In genomic region chr11:103801128-103801527, GRCm38 (mm10) we compare ENCODE assay signal across 25 mouse cellular contexts. TPM values are rescaled to one million over a fixed set of nuclear protein-coding genes. Genes with fewer than 3 reads are reported as not detected.
DNase-seq lines count a peak whose midpoint lies in the region; ATAC-seq and TF ChIP-seq lines count a peak whose summit lies in the region.
"Had no signal": no experiment of that assay in that cellular context is flagged by ENCODE, and none has a peak within 500 bp of the region (broad histone marks: within the 10 kb centered on the region; RNA-seq: fewer than 3 reads in every experiment).

No protein-coding gene starts in this region.

- no peak overlapping the region for H3K27ac ChIP-seq in forebrain, postnatal 0 days (ENCODE audit: low read depth, low read length)
- no peak overlapping the region for H3K27ac ChIP-seq in forebrain, embryonic 11.5 days (ENCODE audit: low read depth, low read length)
- H3K27ac ChIP-seq in intestine, postnatal 0 days (ENCODE audit: low read depth, low read length) = no peak overlapping the region
- H3K27ac ChIP-seq: heart, adult 2 months; heart, embryonic 13.5 days; kidney, postnatal 0 days; neural tube, embryonic 15.5 days had no signal

- WGBS in forebrain, postnatal 0 days = 64% methylated on average over 9 of the region's 9 CpGs
- 81% methylated on average over 9 of the region's 9 CpGs for WGBS in forebrain, embryonic 11.5 days
- WGBS in intestine, postnatal 0 days = 25% methylated on average over 9 of the region's 9 CpGs

- no peak overlapping the region for H3K4me3 ChIP-seq in forebrain, postnatal 0 days (ENCODE audit: low read depth, low read length)
- no peak overlapping the region for H3K4me3 ChIP-seq in forebrain, embryonic 11.5 days (ENCODE audit: low read depth, low read length)
- H3K4me3 ChIP-seq in intestine, postnatal 0 days (ENCODE audit: low read depth, low read length) = no peak overlapping the region
- H3K4me3 ChIP-seq: heart, adult 2 months; heart, embryonic 13.5 days; neural tube, embryonic 15.5 days had no signal

- H3K27me3 ChIP-seq in forebrain, postnatal 0 days (ENCODE audit: insufficient read depth, low read length) = peaks cover 1% of the 10 kb centered on the region
- H3K27me3 ChIP-seq in forebrain, embryonic 11.5 days (ENCODE audit: control insufficient read depth, insufficient read depth, low read length) = peaks cover 6% of the 10 kb centered on the region
- peaks cover 4% of the 10 kb centered on the region; the same call in 1 of the 2 replicates for H3K27me3 ChIP-seq in intestine, postnatal 0 days (replicated peaks; ENCODE audit: control insufficient read depth, insufficient read depth, low read length)

- H3K9ac ChIP-seq in forebrain, postnatal 0 days = no peak overlapping the region
- no peak overlapping the region for H3K9ac ChIP-seq in forebrain, embryonic 11.5 days (ENCODE audit: low read length)
- no peak overlapping the region for H3K9ac ChIP-seq in intestine, postnatal 0 days (ENCODE audit: low read depth, low read length)
- H3K9ac ChIP-seq: heart, embryonic 13.5 days; neural tube, embryonic 15.5 days had no signal

- no peak for TF ChIP-seq CTCF in forebrain, postnatal 0 days (IDR thresholded peaks at IDR 0.05; ENCODE audit: low read depth)
- no peak for TF ChIP-seq CTCF in intestine, postnatal 0 days (IDR thresholded peaks at IDR 0.05; ENCODE audit: low read depth)

- DNase-seq in adrenal gland, adult (ENCODE audit: inconsistent age in 2 of 2, low spot score in 1 of 2) = peak; percentile 44 to 72
- DNase-seq in adrenal gland, postnatal 10 days = no peak
- peak; percentile 12 for DNase-seq in forebrain, postnatal 0 days
- no peak for DNase-seq in forebrain, embryonic 11.5 days (ENCODE audit: low spot score)
- peak; percentile 28 for DNase-seq in MN1 (ENCODE audit: low spot score)
- no peak for DNase-seq in spleen, postnatal 14 days (ENCODE audit: low spot score in 2 of 2)
- no peak for DNase-seq in right cerebral cortex, adult 2 months (ENCODE audit: low spot score in 2 of 2)
- DNase-seq: cerebellum, adult 11 months; cerebellum, postnatal 25 days; embryo, embryonic 11 days; gastrocnemius, postnatal 36 days; heart, adult 2 months; heart, postnatal 14 days; kidney, adult 2 months; right cerebral cortex, adult 18-20 months; thymus, adult 18-20 months had no signal

- H3K4me1 ChIP-seq in forebrain, postnatal 0 days (ENCODE audit: insufficient read depth) = no peaks in the 10 kb centered on the region
- no peaks in the 10 kb centered on the region for H3K4me1 ChIP-seq in forebrain, embryonic 11.5 days (replicated peaks; ENCODE audit: control insufficient read depth, insufficient read depth, low read length)
- H3K4me1 ChIP-seq in intestine, postnatal 0 days (replicated peaks; ENCODE audit: control insufficient read depth, insufficient read depth, low read length) = peaks cover 11% of the 10 kb centered on the region; the same call in 1 of the 2 replicates
- H3K4me1 ChIP-seq: neural tube, embryonic 15.5 days had no signal

- H3K9me3 ChIP-seq in forebrain, postnatal 0 days (ENCODE audit: low read length) = no peaks in the 10 kb centered on the region
- H3K9me3 ChIP-seq in forebrain, embryonic 11.5 days (ENCODE audit: control insufficient read depth, low read length) = no peaks in the 10 kb centered on the region; the same call in 1 of the 2 replicates
- H3K9me3 ChIP-seq in intestine, postnatal 0 days (ENCODE audit: control insufficient read depth) = peaks cover 3% of the 10 kb centered on the region; the same call in 1 of the 2 replicates
- H3K9me3 ChIP-seq: neural tube, embryonic 15.5 days had no signal

- H3K36me3 ChIP-seq in forebrain, postnatal 0 days (ENCODE audit: insufficient read depth) = no peaks in the 10 kb centered on the region
- H3K36me3 ChIP-seq in forebrain, embryonic 11.5 days (ENCODE audit: control insufficient read depth, insufficient read depth, low read length) = no peaks in the 10 kb centered on the region
- no peaks in the 10 kb centered on the region for H3K36me3 ChIP-seq in intestine, postnatal 0 days (ENCODE audit: control insufficient read depth, insufficient read depth)
- H3K36me3 ChIP-seq: heart, embryonic 13.5 days; neural tube, embryonic 15.5 days had no signal

- no peak overlapping the region for H3K4me2 ChIP-seq in forebrain, postnatal 0 days (ENCODE audit: low read depth)
- H3K4me2 ChIP-seq in forebrain, embryonic 11.5 days (ENCODE audit: low read depth, low read length, severe bottlenecking) = no peak overlapping the region
- H3K4me2 ChIP-seq in intestine, postnatal 0 days (replicated peaks; ENCODE audit: low read depth) = no peak overlapping the region
- H3K4me2 ChIP-seq: heart, embryonic 13.5 days; midbrain, embryonic 11.5 days; neural tube, embryonic 15.5 days had no signal

- ATAC-seq in forebrain, postnatal 0 days = no peak
- ATAC-seq in forebrain, embryonic 11.5 days (replicated peaks; ENCODE audit: low FRiP score) = no peak
- peak; percentile 31 for ATAC-seq in intestine, postnatal 0 days
- ATAC-seq: forebrain, embryonic 16.5 days had no signal

RNA-seq across cellular contexts. Expression of gene Wnt3, which starts 27.2 kb away (rescaled TPM):
- total RNA-seq in adrenal gland, postnatal 10 days (2021) = under 1 TPM in 1 of 2 experiments, not detected in 1; 0.15 TPM
- total RNA-seq in forebrain, postnatal 0 days (2014; rRNA removed) = 4.4 and 6.1 TPM in 2 replicates
- 4.1 and 8.1 TPM in 2 replicates for polyA plus RNA-seq in forebrain, postnatal 0 days (2015; fragmentation: Nextera tagmentation; extraction: Ambion mirVana)
- 5.7 and 6.2 TPM in 2 replicates for polyA plus RNA-seq in forebrain, embryonic 11.5 days (2014; fragmentation: Nextera tagmentation; extraction: Ambion mirVana)
- polyA plus RNA-seq in intestine, postnatal 0 days (2015; fragmentation: Nextera tagmentation; extraction: Ambion mirVana) = 0.51 and 0.55 TPM in 2 replicates
- total RNA-seq: gastrocnemius, postnatal 36 days; heart, adult 2 months; heart, postnatal 14 days; liver, adult 2 months; megakaryocyte progenitor cell, adult 5-6 weeks had no signal
- polyA plus RNA-seq: heart, adult 2 months; heart, embryonic 13.5 days; kidney, adult 2 months; liver, adult 2 months; liver, embryonic 16.5 days had no signal

RNA-seq across cellular contexts. Expression of gene Wnt9b, which starts 51.5 kb away (rescaled TPM):
- total RNA-seq in adrenal gland, postnatal 10 days (2021) = under 1 TPM; 0.12 to 0.39 TPM
- total RNA-seq in forebrain, postnatal 0 days (2014; rRNA removed) = 0.62 TPM in 2 replicates
- polyA plus RNA-seq in forebrain, postnatal 0 days (2015; fragmentation: Nextera tagmentation; extraction: Ambion mirVana) = 0.40 and 0.97 TPM in 2 replicates
- 0.49 and 0.87 TPM in 2 replicates for polyA plus RNA-seq in forebrain, embryonic 11.5 days (2014; fragmentation: Nextera tagmentation; extraction: Ambion mirVana)
- 0.03 and 0.09 TPM in 2 replicates for polyA plus RNA-seq in intestine, postnatal 0 days (2015; fragmentation: Nextera tagmentation; extraction: Ambion mirVana)
- total RNA-seq: gastrocnemius, postnatal 36 days; megakaryocyte progenitor cell, adult 5-6 weeks had no signal

Comparison
In these comparisons a context has a peak if more than half of its experiments do, and no peak if none do; other contexts are left out.
1. DNase-seq: peak in adrenal gland, adult (2 of 2), forebrain, postnatal 0 days (single experiment) and MN1 (single experiment); none in adrenal gland, postnatal 10 days (single experiment), forebrain, embryonic 11.5 days (single experiment), spleen, postnatal 14 days (0 of 2) and right cerebral cortex, adult 2 months (0 of 2).